Mouse (Mus musculus): Measurements from ENCODE around the gene Pax5. TPM values are rescaled to one million over a fixed set of nuclear protein-coding genes. Genes with fewer than 3 reads are reported as not detected.

The Pax5 gene
- total and polyA plus RNA-seq, 3 experiments: 0.68 to 1.5 (median 1.1) TPM

GRCm38 (mm10) chr4:44511682-44512081 lies 198.6 kb downstream of the Pax5 start:
- Histone ChIP-seq H3K79me2 (replicated peaks; ENCODE audit: control insufficient read depth, insufficient read depth, low read length) (no peaks in the 10 kb centered on the region), H3K36me3 (ENCODE audit: control insufficient read depth, insufficient read depth, low read length) (no peaks in the 10 kb centered on the region), H3K4me3 (no peak overlapping the region), H3K4me1 (ENCODE audit: control insufficient read depth, insufficient read depth, low read length) (no peaks in the 10 kb centered on the region), H3K27me3 (ENCODE audit: control insufficient read depth, insufficient read depth, low read length) (no peaks in the 10 kb centered on the region), H3K27ac (no peak overlapping the region), H3K9ac (ENCODE audit: low read depth, low read length) (no peak overlapping the region)
- DNase-seq: no peak
- intact Hi-C loops (cut with DNase I): no loop called here
- WGBS: 9% methylated on average over 7 of the region's 7 CpGs
- no peak for TF ChIP-seq POLR2A (IDR thresholded peaks at IDR 0.05; ENCODE audit: insufficient read depth, low read depth, low read length)
- TF ChIP-seq CTCF (IDR thresholded peaks at IDR 0.05): no peak
- TF ChIP-seq EP300 (IDR thresholded peaks at IDR 0.05; ENCODE audit: insufficient read depth, low read depth, low read length): no peak

GRCm38 (mm10) chr4:44508386-44509226 lies 201.7 kb downstream of the Pax5 start:
- TF ChIP-seq POLR2A (IDR thresholded peaks at IDR 0.05; ENCODE audit: insufficient read depth, low read depth, low read length) (no peak), EP300 (IDR thresholded peaks at IDR 0.05; ENCODE audit: insufficient read depth, low read depth, low read length) (no peak), CTCF (IDR thresholded peaks at IDR 0.05) (no peak)
- 32% methylated on average over 25 of the region's 25 CpGs for WGBS
- no peaks in the 10 kb centered on the region for H3K36me3 ChIP-seq (ENCODE audit: control insufficient read depth, insufficient read depth, low read length)
- no peaks in the 10 kb centered on the region for H3K27me3 ChIP-seq (ENCODE audit: control insufficient read depth, insufficient read depth, low read length)
- intact Hi-C loops (cut with DNase I): no loop called here
- DNase-seq: no peak
- H3K4me3 ChIP-seq: no peak overlapping the region
- H3K27ac ChIP-seq: no peak overlapping the region
- no peaks in the 10 kb centered on the region for H3K4me1 ChIP-seq (ENCODE audit: control insufficient read depth, insufficient read depth, low read length)
- no peak overlapping the region for H3K9ac ChIP-seq (ENCODE audit: low read depth, low read length)
- H3K79me2 ChIP-seq (replicated peaks; ENCODE audit: control insufficient read depth, insufficient read depth, low read length): no peaks in the 10 kb centered on the region

GRCm38 (mm10) chr4:44507861-44508260 lies 202.4 kb downstream of the Pax5 start:
- TF ChIP-seq CTCF (IDR thresholded peaks at IDR 0.05) (no peak), EP300 (IDR thresholded peaks at IDR 0.05; ENCODE audit: insufficient read depth, low read depth, low read length) (no peak), POLR2A (IDR thresholded peaks at IDR 0.05; ENCODE audit: insufficient read depth, low read depth, low read length) (no peak)
- WGBS: 61% methylated on average over 14 of the region's 14 CpGs

GRCm38 (mm10) chr4:44504998-44505397 lies 205.3 kb downstream of the Pax5 start:
- Histone ChIP-seq H3K27me3 (ENCODE audit: control insufficient read depth, insufficient read depth, low read length) (no peaks in the 10 kb centered on the region), H3K36me3 (ENCODE audit: control insufficient read depth, insufficient read depth, low read length) (no peaks in the 10 kb centered on the region), H3K4me1 (ENCODE audit: control insufficient read depth, insufficient read depth, low read length) (no peaks in the 10 kb centered on the region), H3K79me2 (replicated peaks; ENCODE audit: control insufficient read depth, insufficient read depth, low read length) (no peaks in the 10 kb centered on the region), H3K27ac (no peak overlapping the region), H3K4me3 (no peak overlapping the region), H3K9ac (ENCODE audit: low read depth, low read length) (no peak overlapping the region)
- TF ChIP-seq POLR2A (IDR thresholded peaks at IDR 0.05; ENCODE audit: insufficient read depth, low read depth, low read length) (no peak), CTCF (IDR thresholded peaks at IDR 0.05) (no peak), EP300 (IDR thresholded peaks at IDR 0.05; ENCODE audit: insufficient read depth, low read depth, low read length) (no peak)
- 70% methylated on average over 7 of the region's 7 CpGs for WGBS
- DNase-seq: no peak
- intact Hi-C loops (cut with DNase I): no loop called here

More at GRCm38 (mm10) chr4:44507861-44508260, 202.4 kb downstream of the Pax5 start:
- H3K4me1 ChIP-seq (ENCODE audit: control insufficient read depth, insufficient read depth, low read length): no peaks in the 10 kb centered on the region
- H3K79me2 ChIP-seq (replicated peaks; ENCODE audit: control insufficient read depth, insufficient read depth, low read length): no peaks in the 10 kb centered on the region
- no peak for DNase-seq
- H3K36me3 ChIP-seq (ENCODE audit: control insufficient read depth, insufficient read depth, low read length): no peaks in the 10 kb centered on the region
- H3K9ac ChIP-seq (ENCODE audit: low read depth, low read length): no peak overlapping the region
- H3K27ac ChIP-seq: no peak overlapping the region
- intact Hi-C loops (cut with DNase I): no loop called here
- no peak overlapping the region for H3K4me3 ChIP-seq
- no peaks in the 10 kb centered on the region for H3K27me3 ChIP-seq (ENCODE audit: control insufficient read depth, insufficient read depth, low read length)

- WGBS: 52% methylated on average over 9 of the region's 9 CpGs
- H3K4me3 ChIP-seq: no peak overlapping the region
- intact Hi-C loops (cut with DNase I): no loop called here
- no peak for DNase-seq
- H3K27me3 ChIP-seq (ENCODE audit: control insufficient read depth, insufficient read depth, low read length): no peaks in the 10 kb centered on the region
- no peaks in the 10 kb centered on the region for H3K36me3 ChIP-seq (ENCODE audit: control insufficient read depth, insufficient read depth, low read length)
- H3K79me2 ChIP-seq (replicated peaks; ENCODE audit: control insufficient read depth, insufficient read depth, low read length): no peaks in the 10 kb centered on the region
- no peaks in the 10 kb centered on the region for H3K4me1 ChIP-seq (ENCODE audit: control insufficient read depth, insufficient read depth, low read length)
- TF ChIP-seq CTCF (IDR thresholded peaks at IDR 0.05) (no peak), EP300 (IDR thresholded peaks at IDR 0.05; ENCODE audit: insufficient read depth, low read depth, low read length) (no peak), POLR2A (IDR thresholded peaks at IDR 0.05; ENCODE audit: insufficient read depth, low read depth, low read length) (no peak)
- no peak overlapping the region for H3K9ac ChIP-seq (ENCODE audit: low read depth, low read length)
- no peak overlapping the region for H3K27ac ChIP-seq
These were observed 208.0 kb downstream of the Pax5 start for GRCm38 (mm10) chr4:44502196-44502867.

GRCm38 (mm10) chr4:44498156-44498555 lies 212.1 kb downstream of the Pax5 start:
- no peak overlapping the region for H3K4me3 ChIP-seq
- 77% methylated on average over 5 of the region's 5 CpGs for WGBS
- TF ChIP-seq POLR2A (IDR thresholded peaks at IDR 0.05; ENCODE audit: insufficient read depth, low read depth, low read length): no peak
- TF ChIP-seq EP300 (IDR thresholded peaks at IDR 0.05; ENCODE audit: insufficient read depth, low read depth, low read length): no peak
- TF ChIP-seq CTCF (IDR thresholded peaks at IDR 0.05): no peak
- H3K27ac ChIP-seq: no peak overlapping the region
- H3K79me2 ChIP-seq (replicated peaks; ENCODE audit: control insufficient read depth, insufficient read depth, low read length): no peaks in the 10 kb centered on the region
- H3K36me3 ChIP-seq (ENCODE audit: control insufficient read depth, insufficient read depth, low read length): no peaks in the 10 kb centered on the region
- DNase-seq: no peak
- no peaks in the 10 kb centered on the region for H3K27me3 ChIP-seq (ENCODE audit: control insufficient read depth, insufficient read depth, low read length)
- intact Hi-C loops (cut with DNase I): no loop called here
- H3K9ac ChIP-seq (ENCODE audit: low read depth, low read length): no peak overlapping the region
- no peaks in the 10 kb centered on the region for H3K4me1 ChIP-seq (ENCODE audit: control insufficient read depth, insufficient read depth, low read length)

Measured in heart, adult 2 months (tissue).